Mouse (Mus musculus): Measurements from ENCODE around the gene Rpsa. TPM values are rescaled to one million over a fixed set of nuclear protein-coding genes. Genes with fewer than 3 reads are reported as not detected.

The Rpsa gene
- polyA plus RNA-seq, 1 experiment from 2014 or later = 1,176 TPM

DNA sequence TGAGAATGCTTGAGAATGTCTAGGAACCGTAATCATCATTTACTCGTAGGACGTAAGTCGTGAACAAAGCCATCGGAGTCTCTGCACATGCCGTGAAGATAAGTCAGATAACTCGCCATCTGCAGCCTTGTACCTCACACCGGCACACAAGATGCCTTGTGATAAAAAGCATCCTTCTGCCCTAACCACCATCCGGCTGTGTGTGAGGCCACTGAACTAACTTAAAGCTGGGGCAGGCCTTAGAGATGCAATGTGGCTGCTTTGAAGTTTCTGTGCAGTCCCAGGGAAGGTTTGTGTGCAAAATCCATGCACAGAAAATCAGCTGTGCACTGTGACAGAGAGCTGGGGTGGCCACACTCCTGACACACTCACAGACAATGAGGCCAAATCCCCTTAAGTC is 43.1 kb upstream of the Rpsa start:
- DNase-seq (no peak), ATAC-seq (ENCODE audit: low FRiP score, low TSS enrichment) (no peak)
- 86% methylated on average over 9 of the region's 9 CpGs for WGBS
- no peaks in the 10 kb centered on the region for H3K4me1 ChIP-seq (ENCODE audit: control insufficient read depth, insufficient read depth, low read length)
- no peak overlapping the region for H3K4me3 ChIP-seq (replicated peaks; ENCODE audit: low read depth, low read length)
- H3K36me3 ChIP-seq (ENCODE audit: control insufficient read depth, insufficient read depth, low read length) = no peaks in the 10 kb centered on the region
- no peak overlapping the region for H3K9ac ChIP-seq (replicated peaks; ENCODE audit: low read length)
- no peaks in the 10 kb centered on the region for H3K27me3 ChIP-seq (ENCODE audit: control insufficient read depth, insufficient read depth, low read length)
- no peak overlapping the region for H3K27ac ChIP-seq (replicated peaks; ENCODE audit: low read depth, low read length)
- no peaks in the 10 kb centered on the region for H3K9me3 ChIP-seq (ENCODE audit: control insufficient read depth, low read length)
- no peak overlapping the region for H3K4me2 ChIP-seq (ENCODE audit: low read length)

DNA sequence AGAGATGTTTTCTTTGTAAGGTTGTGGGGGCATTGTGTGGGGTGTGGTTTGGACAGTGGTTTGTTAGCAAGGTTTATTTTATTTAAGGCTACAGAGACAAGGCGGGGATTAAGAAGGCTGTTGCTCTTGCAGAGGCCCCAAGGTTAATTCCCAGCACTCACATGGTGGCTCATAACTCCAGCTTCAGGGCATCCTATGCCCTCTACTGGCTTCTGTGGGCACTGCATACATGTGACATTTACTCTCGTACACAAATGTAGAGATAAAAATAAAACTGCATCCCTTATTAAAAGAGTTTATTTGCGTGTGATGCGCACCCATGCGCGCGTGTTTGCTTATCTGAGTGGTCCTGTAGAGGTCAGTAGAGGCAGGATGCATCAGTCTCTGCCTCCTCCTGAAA is 38.4 kb upstream of the Rpsa start:
- 89% methylated on average over 7 of the region's 7 CpGs for WGBS
- H3K4me2 ChIP-seq (ENCODE audit: low read length) = no peak overlapping the region
- no peaks in the 10 kb centered on the region for H3K9me3 ChIP-seq (ENCODE audit: control insufficient read depth, low read length)
- H3K4me1 ChIP-seq (ENCODE audit: control insufficient read depth, insufficient read depth, low read length) = no peaks in the 10 kb centered on the region
- no peak for DNase-seq
- no peak for ATAC-seq (ENCODE audit: low FRiP score, low TSS enrichment)
- no peak overlapping the region for H3K27ac ChIP-seq (replicated peaks; ENCODE audit: low read depth, low read length)
- H3K27me3 ChIP-seq (ENCODE audit: control insufficient read depth, insufficient read depth, low read length) = no peaks in the 10 kb centered on the region
- H3K36me3 ChIP-seq (ENCODE audit: control insufficient read depth, insufficient read depth, low read length) = no peaks in the 10 kb centered on the region
- H3K9ac ChIP-seq (replicated peaks; ENCODE audit: low read length) = no peak overlapping the region
- no peak overlapping the region for H3K4me3 ChIP-seq (replicated peaks; ENCODE audit: low read depth, low read length)

DNA sequence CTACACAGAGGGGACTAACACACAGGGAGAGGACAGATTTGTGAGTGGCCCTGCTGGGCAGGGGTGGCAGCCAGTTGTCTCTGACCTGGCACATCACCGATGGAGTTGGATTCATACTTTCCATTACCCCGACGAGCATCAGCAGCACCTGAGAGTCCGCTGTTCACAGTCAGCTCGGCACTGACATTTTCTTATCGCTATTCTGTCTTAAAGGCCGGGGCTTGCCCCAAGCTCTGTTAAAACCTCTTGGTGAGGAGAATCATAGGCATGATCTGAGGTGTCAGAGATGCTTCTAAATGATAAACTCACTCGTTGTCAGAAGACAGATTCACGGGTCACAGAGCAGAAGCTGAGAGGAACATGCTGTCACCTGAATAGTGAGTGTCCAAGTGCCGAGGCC is 36.4 kb upstream of the Rpsa start:
- ATAC-seq (ENCODE audit: low FRiP score, low TSS enrichment) (no peak), DNase-seq (no peak)
- Histone ChIP-seq H3K4me3 (replicated peaks; ENCODE audit: low read depth, low read length) (no peak overlapping the region), H3K9me3 (ENCODE audit: control insufficient read depth, low read length) (no peaks in the 10 kb centered on the region), H3K9ac (replicated peaks; ENCODE audit: low read length) (no peak overlapping the region), H3K27ac (replicated peaks; ENCODE audit: low read depth, low read length) (no peak overlapping the region), H3K4me2 (ENCODE audit: low read length) (no peak overlapping the region), H3K4me1 (ENCODE audit: control insufficient read depth, insufficient read depth, low read length) (no peaks in the 10 kb centered on the region), H3K36me3 (ENCODE audit: control insufficient read depth, insufficient read depth, low read length) (no peaks in the 10 kb centered on the region), H3K27me3 (ENCODE audit: control insufficient read depth, insufficient read depth, low read length) (no peaks in the 10 kb centered on the region)
- 87% methylated on average over 10 of the region's 10 CpGs for WGBS

DNA sequence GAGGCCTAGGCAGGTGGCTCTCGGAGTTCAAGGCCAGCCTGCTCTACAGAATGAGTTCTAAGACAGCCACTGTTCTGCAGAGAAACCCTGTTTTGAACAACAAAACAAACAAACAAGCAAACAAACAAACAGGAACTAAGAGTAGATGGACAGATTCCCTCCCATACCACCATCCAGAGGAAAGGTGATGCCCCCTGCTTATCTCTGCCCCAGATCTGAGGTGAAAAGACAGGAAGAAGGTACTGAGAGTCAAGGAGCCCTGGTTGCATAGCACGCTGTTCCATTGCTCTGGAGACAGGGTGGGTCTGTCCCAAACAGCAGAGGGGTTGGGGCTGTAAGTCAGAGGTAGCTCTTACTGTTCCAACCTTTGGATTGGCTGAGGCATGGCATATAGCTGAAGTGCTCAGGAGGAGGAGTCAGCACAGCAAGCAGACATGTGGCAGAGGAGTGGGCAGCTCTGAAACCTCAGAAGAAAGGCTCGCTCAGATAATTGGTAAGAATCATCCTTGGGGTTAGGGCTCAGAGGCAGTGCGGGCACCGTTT is 35.7 kb upstream of the Rpsa start, which contains the start of gene Ccr8:
Ccr8 (plus strand) TSS at position 419 of the 543 bp plus-strand sequence.
- no peak for DNase-seq
- Histone ChIP-seq H3K4me2 (ENCODE audit: low read length) (no peak within 1 kb of the TSS), H3K9ac (replicated peaks; ENCODE audit: low read length) (no peak within 1 kb of the TSS), H3K27me3 (ENCODE audit: control insufficient read depth, insufficient read depth, low read length) (no peaks in the 10 kb centered on the region), H3K27ac (replicated peaks; ENCODE audit: low read depth, low read length) (no peak within 1 kb of the TSS), H3K4me3 (replicated peaks; ENCODE audit: low read depth, low read length) (no peak within 1 kb of the TSS), H3K4me1 (ENCODE audit: control insufficient read depth, insufficient read depth, low read length) (no peaks in the 10 kb centered on the region), H3K36me3 (ENCODE audit: control insufficient read depth, insufficient read depth, low read length) (no peaks in the 10 kb centered on the region), H3K9me3 (ENCODE audit: control insufficient read depth, low read length) (no peaks in the 10 kb centered on the region)
- ATAC-seq (ENCODE audit: low FRiP score, low TSS enrichment) = no peak
- WGBS = 81% methylated on average over 5 of the region's 5 CpGs

DNA sequence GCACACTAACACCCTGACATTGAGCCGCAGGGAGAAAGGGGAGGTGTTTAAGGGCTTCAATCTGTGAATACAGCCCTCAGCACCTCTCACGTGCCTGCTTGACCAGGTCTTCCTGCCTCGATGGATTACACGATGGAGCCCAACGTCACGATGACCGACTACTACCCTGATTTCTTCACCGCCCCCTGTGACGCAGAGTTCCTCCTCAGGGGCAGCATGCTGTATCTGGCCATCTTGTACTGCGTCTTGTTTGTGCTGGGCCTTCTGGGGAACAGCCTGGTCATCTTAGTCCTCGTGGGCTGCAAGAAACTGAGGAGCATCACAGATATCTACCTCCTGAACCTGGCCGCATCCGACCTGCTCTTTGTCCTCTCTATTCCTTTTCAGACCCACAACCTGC is 33.8 kb upstream of the Rpsa start:
- H3K27ac ChIP-seq (replicated peaks; ENCODE audit: low read depth, low read length) = no peak overlapping the region
- H3K4me3 ChIP-seq (replicated peaks; ENCODE audit: low read depth, low read length) = no peak overlapping the region
- WGBS = 89% methylated on average over 13 of the region's 13 CpGs
- H3K4me1 ChIP-seq (ENCODE audit: control insufficient read depth, insufficient read depth, low read length) = no peaks in the 10 kb centered on the region
- ATAC-seq (ENCODE audit: low FRiP score, low TSS enrichment) = no peak
- H3K36me3 ChIP-seq (ENCODE audit: control insufficient read depth, insufficient read depth, low read length) = no peaks in the 10 kb centered on the region
- H3K4me2 ChIP-seq (ENCODE audit: low read length) = no peak overlapping the region
- no peak overlapping the region for H3K9ac ChIP-seq (replicated peaks; ENCODE audit: low read length)
- no peaks in the 10 kb centered on the region for H3K27me3 ChIP-seq (ENCODE audit: control insufficient read depth, insufficient read depth, low read length)
- no peaks in the 10 kb centered on the region for H3K9me3 ChIP-seq (ENCODE audit: control insufficient read depth, low read length)
- no peak for DNase-seq

DNA sequence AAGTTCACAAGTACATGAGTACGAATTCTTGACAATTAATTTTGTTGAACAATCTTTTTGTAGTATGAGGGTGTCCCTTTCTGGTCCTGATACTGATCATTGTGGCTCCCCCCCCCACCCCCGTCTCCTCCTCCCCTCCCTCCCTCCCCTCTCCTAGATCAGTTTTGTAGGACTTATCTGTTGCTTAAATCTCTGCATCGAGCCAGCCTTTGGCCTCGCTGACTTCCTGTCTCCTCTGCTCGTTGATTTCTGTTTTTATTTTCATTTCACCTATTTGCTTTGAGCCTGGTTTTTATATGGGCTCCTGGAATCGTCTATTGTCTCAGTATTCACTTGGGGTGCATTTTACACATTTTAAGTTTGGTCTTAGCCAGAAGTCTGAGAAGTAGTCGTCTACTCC is 31.6 kb upstream of the Rpsa start:
- Histone ChIP-seq H3K4me2 (ENCODE audit: low read length) (no peak overlapping the region), H3K9me3 (ENCODE audit: control insufficient read depth, low read length) (no peaks in the 10 kb centered on the region), H3K4me3 (replicated peaks; ENCODE audit: low read depth, low read length) (no peak overlapping the region), H3K27ac (replicated peaks; ENCODE audit: low read depth, low read length) (no peak overlapping the region), H3K4me1 (ENCODE audit: control insufficient read depth, insufficient read depth, low read length) (no peaks in the 10 kb centered on the region), H3K27me3 (ENCODE audit: control insufficient read depth, insufficient read depth, low read length) (no peaks in the 10 kb centered on the region), H3K9ac (replicated peaks; ENCODE audit: low read length) (no peak overlapping the region), H3K36me3 (ENCODE audit: control insufficient read depth, insufficient read depth, low read length) (no peaks in the 10 kb centered on the region)
- 82% methylated on average over 7 of the region's 7 CpGs for WGBS
- DNase-seq (no peak), ATAC-seq (ENCODE audit: low FRiP score, low TSS enrichment) (no peak)

DNA sequence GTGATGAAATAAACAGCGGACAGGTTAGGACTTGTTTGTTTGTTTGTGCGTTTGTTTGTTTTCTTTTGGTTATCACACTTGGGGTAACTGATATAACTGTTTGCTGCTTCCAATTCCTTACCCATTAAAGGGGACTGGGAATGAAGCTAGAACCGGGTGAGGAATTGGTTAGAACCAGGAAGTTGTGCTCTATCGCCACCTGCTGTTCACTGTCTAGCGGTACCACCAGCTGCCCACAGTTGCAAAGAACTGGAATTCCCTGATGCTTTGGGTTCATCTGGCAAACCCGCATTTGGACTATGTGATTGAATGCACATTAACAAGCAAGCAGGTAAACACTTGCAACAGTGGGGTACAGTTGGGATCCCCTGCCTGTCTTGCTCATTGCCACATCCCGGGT is 28.8 kb upstream of the Rpsa start:
- H3K4me3 ChIP-seq (replicated peaks; ENCODE audit: low read depth, low read length) = no peak overlapping the region
- WGBS = 21% methylated on average over 7 of the region's 7 CpGs

DNA sequence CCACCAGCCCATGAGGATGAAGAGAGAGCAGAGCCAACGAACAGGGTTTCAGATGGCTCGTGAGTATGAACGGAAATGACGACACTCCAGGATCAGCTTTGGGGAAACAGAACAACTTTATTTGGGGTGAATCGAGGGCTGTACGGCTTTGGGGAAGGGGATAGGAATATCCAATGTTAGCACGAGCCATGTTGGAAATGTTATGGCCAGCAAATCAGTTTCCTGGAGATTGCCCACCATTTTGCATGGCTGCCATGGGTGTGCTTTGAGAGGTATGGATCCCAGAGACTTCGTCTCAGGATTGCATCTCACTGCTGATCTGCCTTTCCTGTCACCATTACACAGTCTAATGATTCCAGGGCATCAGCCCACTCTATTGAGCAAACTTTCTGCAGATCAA is 28.2 kb upstream of the Rpsa start:
- Histone ChIP-seq H3K4me2 (ENCODE audit: low read length) (no peak overlapping the region), H3K36me3 (ENCODE audit: control insufficient read depth, insufficient read depth, low read length) (no peaks in the 10 kb centered on the region), H3K27me3 (ENCODE audit: control insufficient read depth, insufficient read depth, low read length) (no peaks in the 10 kb centered on the region), H3K27ac (replicated peaks; ENCODE audit: low read depth, low read length) (no peak overlapping the region), H3K9me3 (ENCODE audit: control insufficient read depth, low read length) (no peaks in the 10 kb centered on the region; the same call in 1 of the 2 replicates), H3K4me3 (replicated peaks; ENCODE audit: low read depth, low read length) (no peak overlapping the region), H3K9ac (replicated peaks; ENCODE audit: low read length) (no peak overlapping the region), H3K4me1 (ENCODE audit: control insufficient read depth, insufficient read depth, low read length) (no peaks in the 10 kb centered on the region)
- DNase-seq (no peak), ATAC-seq (ENCODE audit: low FRiP score, low TSS enrichment) (no peak)
- 84% methylated on average over 8 of the region's 8 CpGs for WGBS

More for the DNA sequence above, 28.8 kb upstream of the Rpsa start:
- H3K4me1 ChIP-seq (ENCODE audit: control insufficient read depth, insufficient read depth, low read length) = no peaks in the 10 kb centered on the region
- no peak overlapping the region for H3K4me2 ChIP-seq (ENCODE audit: low read length)
- no peaks in the 10 kb centered on the region; the same call in 1 of the 2 replicates for H3K9me3 ChIP-seq (ENCODE audit: control insufficient read depth, low read length)
- H3K9ac ChIP-seq (replicated peaks; ENCODE audit: low read length) = no peak overlapping the region
- DNase-seq (peak; percentile 87), ATAC-seq (ENCODE audit: low FRiP score, low TSS enrichment) (no peak)
- no peaks in the 10 kb centered on the region for H3K36me3 ChIP-seq (ENCODE audit: control insufficient read depth, insufficient read depth, low read length)
- no peaks in the 10 kb centered on the region for H3K27me3 ChIP-seq (ENCODE audit: control insufficient read depth, insufficient read depth, low read length)
- H3K27ac ChIP-seq (replicated peaks; ENCODE audit: low read depth, low read length) = no peak overlapping the region

DNA sequence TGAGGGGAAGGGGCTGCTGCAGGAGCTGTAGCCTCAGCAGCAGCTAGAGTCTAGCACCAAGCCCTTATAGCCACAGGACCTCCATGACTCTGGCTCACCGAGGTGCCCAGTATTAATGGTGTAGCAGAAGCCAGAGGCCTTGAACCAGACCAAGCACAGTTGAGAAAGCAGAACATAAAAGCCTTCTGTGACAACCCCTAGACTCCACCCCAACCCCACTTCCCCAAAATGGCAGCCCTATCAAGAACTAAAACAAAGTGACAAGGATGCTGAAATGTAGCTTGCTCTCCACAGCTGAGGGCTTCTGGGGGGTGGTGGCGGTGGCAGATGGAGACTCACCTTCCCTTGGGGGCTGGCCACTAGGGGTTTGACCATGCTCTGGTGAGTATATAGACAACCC is 26.3 kb upstream of the Rpsa start:
- ATAC-seq (ENCODE audit: low FRiP score, low TSS enrichment) (no peak), DNase-seq (no peak)
- no peak overlapping the region for H3K4me2 ChIP-seq (ENCODE audit: low read length)
- 89% methylated on average over 2 of the region's 2 CpGs for WGBS
- H3K36me3 ChIP-seq (ENCODE audit: control insufficient read depth, insufficient read depth, low read length) = no peaks in the 10 kb centered on the region
- H3K9me3 ChIP-seq (ENCODE audit: control insufficient read depth, low read length) = no peaks in the 10 kb centered on the region; the same call in 1 of the 2 replicates
- H3K27me3 ChIP-seq (ENCODE audit: control insufficient read depth, insufficient read depth, low read length) = no peaks in the 10 kb centered on the region
- H3K9ac ChIP-seq (replicated peaks; ENCODE audit: low read length) = no peak overlapping the region
- no peaks in the 10 kb centered on the region for H3K4me1 ChIP-seq (ENCODE audit: control insufficient read depth, insufficient read depth, low read length)
- H3K4me3 ChIP-seq (replicated peaks; ENCODE audit: low read depth, low read length) = no peak overlapping the region
- H3K27ac ChIP-seq (replicated peaks; ENCODE audit: low read depth, low read length) = no peak overlapping the region
